Comparison of ENCODE assay signal across 15 mouse cellular contexts in the genomic region with DNA sequence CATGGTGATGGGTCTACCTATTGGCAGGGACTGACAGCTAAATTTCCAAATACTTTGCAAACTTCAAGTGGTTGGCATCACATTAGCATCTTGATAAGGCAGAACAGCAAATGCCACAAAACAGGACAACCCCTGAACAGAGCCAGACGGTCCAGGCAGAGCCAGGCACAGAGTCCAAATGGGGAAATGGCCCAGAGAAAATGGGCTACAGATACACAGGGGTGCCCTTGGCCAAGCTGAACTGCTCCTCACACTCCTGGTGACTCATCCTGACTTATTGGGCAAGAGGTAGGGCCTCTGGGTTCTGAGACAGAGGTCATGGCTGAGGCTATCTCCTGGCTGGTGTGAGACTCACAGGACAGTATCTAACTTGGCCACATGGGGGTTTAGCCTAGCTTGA. TPM values are rescaled to one million over a fixed set of nuclear protein-coding genes. Genes with fewer than 3 reads are reported as not detected.
A peak's percentile ranks its signal among the peaks of the same experiment; 100 is the strongest.
DNase-seq lines count a peak whose midpoint lies in the region; ATAC-seq lines count a peak whose summit lies in the region.
"Had no signal": no experiment of that assay in that cellular context is flagged by ENCODE, and none has a peak within 500 bp of the region (broad histone marks: within the 10 kb centered on the region; RNA-seq: fewer than 3 reads in every experiment).

No protein-coding gene starts in this region.

- DNase-seq in layer of hippocampus, adult 9-11 months = peak; percentile 37
- DNase-seq in layer of hippocampus, adult 18-20 months (ENCODE audit: low spot score in 2 of 2) = no peak
- peak; percentile 62 for DNase-seq in NIH3T3 (ENCODE audit: low read depth)
- DNase-seq in gonadal fat pad, adult 2 months (ENCODE audit: low read depth) = peak; percentile 87
- DNase-seq in left cerebral cortex, postnatal 14 days (ENCODE audit: low spot score in 2 of 2) = no peak
- DNase-seq in gastrocnemius, postnatal 25 days = no peak
- DNase-seq in left cerebral cortex, postnatal 10 days (ENCODE audit: extremely low spot score in 1 of 2, low spot score in 2 of 2) = no peak

- intact Hi-C loops in left cerebral cortex, postnatal 14 days (cut with DNase I) = no loop called here
- intact Hi-C loops in left cerebral cortex, postnatal 10 days (cut with DNase I) = no loop called here

- peak; percentile 97 for ATAC-seq in megakaryocyte progenitor cell, adult 5-6 weeks (replicated peaks; ENCODE audit: poor library complexity)
- ATAC-seq: CD4-positive, CD25-positive, alpha-beta regulatory T cell, adult 4 months had no signal

RNA-seq across cellular contexts. Expression of gene Prss22, which starts 9.5 kb away (rescaled TPM):
- not detected for total RNA-seq in layer of hippocampus, adult 18-20 months (2021)
- 0.15 and 0.18 TPM in 2 replicates for polyA plus RNA-seq in gonadal fat pad, adult 2 months (2012; rRNA removed)
- total RNA-seq in megakaryocyte progenitor cell, adult 5-6 weeks (2015) = not detected in 2 replicates
- total RNA-seq in megakaryocyte progenitor cell, adult 5-6 weeks (2017) = not detected in 2 replicates
- total RNA-seq in left cerebral cortex, postnatal 14 days (2021) = 1 to 10 TPM; 1.8 to 2.2 TPM
- not detected for total RNA-seq in gastrocnemius, postnatal 25 days (2021)
- total RNA-seq in left cerebral cortex, postnatal 10 days (2021) = under 1 TPM; 0.53 to 0.69 TPM
- total RNA-seq: gastrocnemius, adult 8-10 months had no signal
- polyA plus RNA-seq: CD4-positive, CD25-positive, alpha-beta regulatory T cell, adult 4 months; neural tube, embryonic 14.5 days had no signal

RNA-seq across cellular contexts. Expression of gene Prss30, which starts 27.0 kb away (rescaled TPM):
- total RNA-seq in layer of hippocampus, adult 18-20 months (2021) = not detected
- 0.46 and 0.53 TPM in 2 replicates for polyA plus RNA-seq in gonadal fat pad, adult 2 months (2012; rRNA removed)
- total RNA-seq in megakaryocyte progenitor cell, adult 5-6 weeks (2015) = 0.22 and 0.27 TPM in 2 replicates
- not detected in 2 replicates for total RNA-seq in megakaryocyte progenitor cell, adult 5-6 weeks (2017)
- total RNA-seq in left cerebral cortex, postnatal 14 days (2021) = under 1 TPM; 0.48 to 0.93 TPM
- not detected for total RNA-seq in gastrocnemius, postnatal 25 days (2021)
- under 1 TPM in 1 of 2 experiments, not detected in 1; 0.30 TPM for total RNA-seq in left cerebral cortex, postnatal 10 days (2021)
- total RNA-seq: gastrocnemius, adult 8-10 months had no signal
- polyA plus RNA-seq: CD4-positive, CD25-positive, alpha-beta regulatory T cell, adult 4 months; hindbrain, embryonic 10.5 days had no signal

RNA-seq across cellular contexts. Expression of gene Prss27, which starts 30.6 kb away (rescaled TPM):
- not detected for total RNA-seq in layer of hippocampus, adult 18-20 months (2021)
- 1.6 and 2.8 TPM in 2 replicates for polyA plus RNA-seq in gonadal fat pad, adult 2 months (2012; rRNA removed)
- not detected in 2 replicates for total RNA-seq in megakaryocyte progenitor cell, adult 5-6 weeks (2015)
- not detected in 2 replicates for total RNA-seq in megakaryocyte progenitor cell, adult 5-6 weeks (2017)
- total RNA-seq in left cerebral cortex, postnatal 14 days (2021) = not detected
- total RNA-seq in gastrocnemius, postnatal 25 days (2021) = not detected
- total RNA-seq in left cerebral cortex, postnatal 10 days (2021) = not detected
- total RNA-seq: gastrocnemius, adult 8-10 months; left cerebral cortex, adult 2 months had no signal
- polyA plus RNA-seq: CD4-positive, CD25-positive, alpha-beta regulatory T cell, adult 4 months; cortical plate, adult 2 months had no signal

RNA-seq across cellular contexts. Expression of gene Sbpl, which starts 52.3 kb away (rescaled TPM):
- not detected for total RNA-seq in layer of hippocampus, adult 18-20 months (2021)
- not detected in 2 replicates for polyA plus RNA-seq in gonadal fat pad, adult 2 months (2012; rRNA removed)
- not detected in 2 replicates for total RNA-seq in megakaryocyte progenitor cell, adult 5-6 weeks (2015)
- total RNA-seq in megakaryocyte progenitor cell, adult 5-6 weeks (2017) = not detected in 2 replicates
- not detected for total RNA-seq in left cerebral cortex, postnatal 14 days (2021)
- not detected for total RNA-seq in gastrocnemius, postnatal 25 days (2021)
- not detected for total RNA-seq in left cerebral cortex, postnatal 10 days (2021)
- total RNA-seq: gastrocnemius, adult 8-10 months; left cerebral cortex, adult 2 months had no signal
- polyA plus RNA-seq: CD4-positive, CD25-positive, alpha-beta regulatory T cell, adult 4 months; cortical plate, adult 2 months; hindbrain, embryonic 10.5 days; kidney, embryonic 16.5 days; neural tube, embryonic 14.5 days had no signal

Comparison
In these comparisons a context has a peak if more than half of its experiments do, and no peak if none do; other contexts are left out.
1. DNase-seq: peak in layer of hippocampus, adult 9-11 months (single experiment), NIH3T3 (single experiment) and gonadal fat pad, adult 2 months (single experiment); none in layer of hippocampus, adult 18-20 months (0 of 2), left cerebral cortex, postnatal 14 days (0 of 2), gastrocnemius, postnatal 25 days (single experiment) and left cerebral cortex, postnatal 10 days (0 of 2).